Mouse (Mus musculus) left cerebral cortex, adult 2 months (tissue): ENCODE measurements around the gene Gm45261. TPM values are rescaled to one million over a fixed set of nuclear protein-coding genes. Genes with fewer than 3 reads are reported as not detected.

Experiments used
- DNase-seq, 2 experiments: peaks; one replicate each; pipeline ENCODE4 v3.0.0; 2021 to 2022; ENCODE audit warnings: low spot score in 2 of 2, mixed read lengths in 1 of 2; ENCODE audit errors: extremely low spot score in 1 of 2
- H3K27ac ChIP-seq: fragments of 200-600 bp; 2 replicates; pipeline ENCODE4 v1.8.1; 2022
- H3K4me3 ChIP-seq: fragments of 200-600 bp; 2 replicates; pipeline ENCODE4 v1.8.1; 2022
- CTCF ChIP-seq: fragments of 200-600 bp; IDR thresholded peaks from 2 replicates; pipeline ENCODE4 v1.8.1; 2022; ENCODE audit warnings: antibody characterized with exemption, mild to moderate bottlenecking, moderate library complexity
- intact Hi-C: fragments of 180-260 bp; cut with DNase I; formaldehyde crosslinking; loops from one replicate; pipeline ENCODE4 v1.15.1; 2025
- total RNA-seq, 2 experiments: library from RNA; stranded (reverse); gene quantifications; 2 replicates each; pipeline ENCODE4 v1.2.3; 2021

Gene Gm45261
- total RNA-seq, 2 experiments from 2014 or later, result not detected

- DNase-seq, result no peak
- intact Hi-C loops, result no loop called here
- Histone ChIP-seq H3K27ac (no peak overlapping the region), H3K4me3 (no peak overlapping the region)
- no peak for TF ChIP-seq CTCF
Measured at GRCm38 (mm10) chr1:80451914-80452549, 9.2 kb downstream of the Gm45261 start.

- intact Hi-C loops, result no loop called here
- Histone ChIP-seq H3K4me3 (no peak overlapping the region), H3K27ac (no peak overlapping the region)
- no peak for DNase-seq
- no peak for TF ChIP-seq CTCF
Measured at GRCm38 (mm10) chr1:80447554-80447953, 13.7 kb downstream of the Gm45261 start.

- no peak for DNase-seq
- H3K27ac ChIP-seq, result no peak overlapping the region
- TF ChIP-seq CTCF, result no peak
- no peak overlapping the region for H3K4me3 ChIP-seq
- intact Hi-C loops, result no loop called here
Measured at GRCm38 (mm10) chr1:80440911-80441310, 20.3 kb downstream of the Gm45261 start.

GRCm38 (mm10) chr1:80438506-80438905 lies 22.7 kb downstream of the Gm45261 start:
- intact Hi-C loops, result no loop called here

GRCm38 (mm10) chr1:80427946-80428345 lies 33.3 kb downstream of the Gm45261 start:
- H3K27ac ChIP-seq, result no peak overlapping the region
- intact Hi-C loops, result no loop called here
- TF ChIP-seq CTCF, result no peak
- no peak for DNase-seq
- H3K4me3 ChIP-seq, result no peak overlapping the region

More at GRCm38 (mm10) chr1:80438506-80438905, 22.7 kb downstream of the Gm45261 start:
- no peak for TF ChIP-seq CTCF
- DNase-seq, result no peak
- Histone ChIP-seq H3K27ac (no peak overlapping the region), H3K4me3 (no peak overlapping the region)

- DNase-seq, result no peak
- intact Hi-C loops, result no loop called here
Measured at GRCm38 (mm10) chr1:80427425-80427824, 33.8 kb downstream of the Gm45261 start.

GRCm38 (mm10) chr1:80424666-80425065 lies 36.6 kb downstream of the Gm45261 start:
- Histone ChIP-seq H3K4me3 (no peak overlapping the region), H3K27ac (no peak overlapping the region)
- no peak for DNase-seq
- no peak for TF ChIP-seq CTCF
- intact Hi-C loops, result no loop called here

More at GRCm38 (mm10) chr1:80427425-80427824, 33.8 kb downstream of the Gm45261 start:
- Histone ChIP-seq H3K27ac (no peak overlapping the region), H3K4me3 (no peak overlapping the region)
- TF ChIP-seq CTCF, result no peak

GRCm38 (mm10) chr1:80418321-80419045 lies 42.8 kb downstream of the Gm45261 start:
- no peak overlapping the region for H3K4me3 ChIP-seq
- intact Hi-C loops, result no loop called here
- DNase-seq, result no peak
- TF ChIP-seq CTCF, result no peak
- no peak overlapping the region for H3K27ac ChIP-seq

- no peak overlapping the region for H3K27ac ChIP-seq
- intact Hi-C loops, result no loop called here
- H3K4me3 ChIP-seq, result no peak overlapping the region
- no peak for TF ChIP-seq CTCF
- DNase-seq, result no peak
Measured at GRCm38 (mm10) chr1:80416329-80416728, 44.9 kb downstream of the Gm45261 start.

- DNase-seq, result no peak
- Histone ChIP-seq H3K27ac (no peak overlapping the region), H3K4me3 (no peak overlapping the region)
- intact Hi-C loops, result no loop called here
- TF ChIP-seq CTCF, result no peak
Measured at GRCm38 (mm10) chr1:80412521-80412920, 48.7 kb downstream of the Gm45261 start.

- intact Hi-C loops, result no loop called here
- Histone ChIP-seq H3K4me3 (no peak overlapping the region), H3K27ac (no peak overlapping the region)
- no peak for TF ChIP-seq CTCF
- DNase-seq, result no peak
Measured at GRCm38 (mm10) chr1:80410229-80410973, 50.8 kb downstream of the Gm45261 start.
